Mouse (Mus musculus): ENCODE results near the gene Pir. TPM values are rescaled to one million over a fixed set of nuclear protein-coding genes. Genes with fewer than 3 reads are reported as not detected.
A peak's percentile ranks its signal among the peaks of the same experiment; 100 is the strongest.

Gene Pir
- polyA plus RNA-seq, 1 experiment from 2014 or later: 7.3 TPM

DNA sequence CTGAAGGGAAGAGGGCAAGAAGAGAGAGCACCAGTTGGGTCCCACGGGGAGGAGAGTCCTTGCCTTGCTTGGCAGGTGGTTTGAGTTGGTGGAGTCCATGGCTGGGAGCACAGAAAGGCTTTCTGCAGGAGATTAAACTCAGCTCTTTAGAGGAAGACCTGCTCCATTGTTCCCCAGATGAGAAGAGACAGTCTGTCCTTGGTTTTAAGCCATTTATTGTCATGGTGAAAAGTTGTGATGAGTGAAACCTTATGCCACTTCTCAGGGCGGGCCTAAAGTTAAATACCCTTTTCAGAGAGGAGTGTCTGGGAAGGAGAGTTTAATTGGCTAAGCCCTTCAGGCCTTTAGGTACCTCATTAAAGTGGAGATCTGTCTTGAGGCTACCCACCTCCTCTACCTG is 6.9 kb upstream of the Pir start:
- no peaks in the 10 kb centered on the region for H3K27me3 ChIP-seq (ENCODE audit: control insufficient read depth, insufficient read depth, low read length)
- H3K36me3 ChIP-seq (replicated peaks; ENCODE audit: control insufficient read depth, insufficient read depth, low read depth, low read length): no peaks in the 10 kb centered on the region
- no peak overlapping the region for H3K4me2 ChIP-seq (ENCODE audit: low read depth, low read length)
- H3K4me1 ChIP-seq (ENCODE audit: control insufficient read depth, insufficient read depth, low read length): no peaks in the 10 kb centered on the region
- 49% methylated on average over 2 of the region's 2 CpGs for WGBS
- H3K4me3 ChIP-seq (ENCODE audit: low read depth, low read length): no peak overlapping the region
- no peaks in the 10 kb centered on the region for H3K9me3 ChIP-seq (replicated peaks; ENCODE audit: control insufficient read depth, low read length)
- DNase-seq (ENCODE audit: low spot score) (no peak), ATAC-seq (replicated peaks; ENCODE audit: insufficient number of reproducible peaks, low FRiP score, low TSS enrichment, low read depth) (no peak)
- no peak overlapping the region for H3K9ac ChIP-seq (replicated peaks; ENCODE audit: low read length)
- no peak overlapping the region for H3K27ac ChIP-seq (replicated peaks; ENCODE audit: low read depth, low read length)

DNA sequence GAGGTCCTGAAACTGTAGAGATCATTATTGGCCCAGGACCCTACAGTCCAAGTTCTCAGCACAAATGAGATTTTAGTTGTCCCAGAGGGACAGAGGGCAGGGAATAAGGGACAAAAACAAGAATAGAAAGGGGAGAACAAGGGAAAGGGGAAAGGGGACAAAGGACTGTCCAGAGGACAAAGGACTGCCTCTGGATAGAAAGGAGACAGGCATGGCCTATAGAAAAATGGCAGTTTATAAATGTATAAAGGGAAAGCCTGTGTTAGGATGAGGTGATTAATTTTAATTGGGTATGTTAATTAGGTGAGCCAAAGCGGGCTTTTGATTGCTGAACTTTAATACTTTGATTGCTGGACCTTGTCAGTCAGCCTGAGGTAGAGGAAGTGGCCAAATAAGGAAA is 4.3 kb upstream of the Pir start:
- no peak for DNase-seq (ENCODE audit: low spot score)
- Histone ChIP-seq H3K4me3 (ENCODE audit: low read depth, low read length) (no peak overlapping the region), H3K36me3 (replicated peaks; ENCODE audit: control insufficient read depth, insufficient read depth, low read depth, low read length) (no peaks in the 10 kb centered on the region), H3K9me3 (replicated peaks; ENCODE audit: control insufficient read depth, low read length) (no peaks in the 10 kb centered on the region), H3K4me2 (ENCODE audit: low read depth, low read length) (no peak overlapping the region), H3K4me1 (ENCODE audit: control insufficient read depth, insufficient read depth, low read length) (no peaks in the 10 kb centered on the region), H3K27me3 (ENCODE audit: control insufficient read depth, insufficient read depth, low read length) (no peaks in the 10 kb centered on the region), H3K9ac (replicated peaks; ENCODE audit: low read length) (no peak overlapping the region), H3K27ac (replicated peaks; ENCODE audit: low read depth, low read length) (no peak overlapping the region)
- no peak for ATAC-seq (replicated peaks; ENCODE audit: insufficient number of reproducible peaks, low FRiP score, low TSS enrichment, low read depth)
- 53% methylated on average over 1 of the region's 1 CpGs for WGBS

DNA sequence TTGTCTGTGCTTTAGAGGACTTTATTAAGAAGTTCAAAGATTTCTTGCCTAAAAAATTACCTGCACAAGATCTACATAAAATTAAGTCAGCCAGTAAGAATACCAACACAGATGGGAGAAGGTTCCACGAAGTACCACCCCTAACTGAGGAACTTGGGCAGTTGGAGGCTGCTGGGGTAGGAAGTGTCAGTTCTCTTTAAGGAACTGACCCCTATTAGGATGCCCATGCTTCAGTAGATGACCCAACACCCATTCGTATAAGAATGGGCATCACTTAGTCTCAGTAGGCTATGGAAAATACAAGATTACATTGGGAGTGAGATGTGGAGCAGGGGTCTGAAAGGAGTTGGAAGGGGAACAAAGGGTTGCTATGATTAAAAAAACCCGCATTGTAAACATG is 1.4 kb downstream of the Pir start:
- no peak overlapping the region for H3K4me3 ChIP-seq (ENCODE audit: low read depth, low read length)
- H3K9me3 ChIP-seq (replicated peaks; ENCODE audit: control insufficient read depth, low read length): no peaks in the 10 kb centered on the region
- no peaks in the 10 kb centered on the region for H3K27me3 ChIP-seq (ENCODE audit: control insufficient read depth, insufficient read depth, low read length)
- H3K9ac ChIP-seq (replicated peaks; ENCODE audit: low read length): no peak overlapping the region
- ATAC-seq (replicated peaks; ENCODE audit: insufficient number of reproducible peaks, low FRiP score, low TSS enrichment, low read depth): no peak
- WGBS: 87% methylated on average over 3 of the region's 3 CpGs
- no peak for DNase-seq (ENCODE audit: low spot score)
- no peaks in the 10 kb centered on the region for H3K36me3 ChIP-seq (replicated peaks; ENCODE audit: control insufficient read depth, insufficient read depth, low read depth, low read length)
- H3K4me1 ChIP-seq (ENCODE audit: control insufficient read depth, insufficient read depth, low read length): no peaks in the 10 kb centered on the region
- H3K4me2 ChIP-seq (ENCODE audit: low read depth, low read length): no peak overlapping the region
- H3K27ac ChIP-seq (replicated peaks; ENCODE audit: low read depth, low read length): no peak overlapping the region

DNA sequence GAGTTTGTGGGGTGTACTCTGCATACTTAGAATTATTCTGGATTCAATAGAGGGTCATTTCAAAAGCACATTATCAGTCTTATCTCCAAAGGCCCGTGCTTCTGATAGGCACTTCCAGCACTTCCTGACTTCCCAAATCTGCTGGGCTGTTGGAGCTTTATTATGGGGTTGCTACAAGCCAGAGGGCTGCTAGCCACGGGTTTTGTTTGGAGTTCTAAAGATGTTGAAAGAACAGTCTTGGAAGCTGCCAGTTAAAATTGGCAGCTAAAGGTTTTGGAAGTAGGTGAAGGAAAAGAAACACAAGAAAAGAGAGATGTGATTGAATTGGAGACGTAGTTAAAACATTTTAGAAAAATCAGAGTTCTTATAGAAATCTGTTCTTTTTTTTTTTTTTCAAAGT is 6.4 kb downstream of the Pir start:
- no peak for DNase-seq (ENCODE audit: low spot score)
- no peaks in the 10 kb centered on the region for H3K27me3 ChIP-seq (ENCODE audit: control insufficient read depth, insufficient read depth, low read length)
- no peak overlapping the region for H3K27ac ChIP-seq (replicated peaks; ENCODE audit: low read depth, low read length)
- WGBS: 73% methylated on average over 3 of the region's 3 CpGs
- no peaks in the 10 kb centered on the region for H3K36me3 ChIP-seq (replicated peaks; ENCODE audit: control insufficient read depth, insufficient read depth, low read depth, low read length)
- no peak overlapping the region for H3K9ac ChIP-seq (replicated peaks; ENCODE audit: low read length)
- no peaks in the 10 kb centered on the region for H3K9me3 ChIP-seq (replicated peaks; ENCODE audit: control insufficient read depth, low read length)
- no peak overlapping the region for H3K4me3 ChIP-seq (ENCODE audit: low read depth, low read length)
- H3K4me2 ChIP-seq (ENCODE audit: low read depth, low read length): no peak overlapping the region
- no peak for ATAC-seq (replicated peaks; ENCODE audit: insufficient number of reproducible peaks, low FRiP score, low TSS enrichment, low read depth)
- no peaks in the 10 kb centered on the region for H3K4me1 ChIP-seq (ENCODE audit: control insufficient read depth, insufficient read depth, low read length)

DNA sequence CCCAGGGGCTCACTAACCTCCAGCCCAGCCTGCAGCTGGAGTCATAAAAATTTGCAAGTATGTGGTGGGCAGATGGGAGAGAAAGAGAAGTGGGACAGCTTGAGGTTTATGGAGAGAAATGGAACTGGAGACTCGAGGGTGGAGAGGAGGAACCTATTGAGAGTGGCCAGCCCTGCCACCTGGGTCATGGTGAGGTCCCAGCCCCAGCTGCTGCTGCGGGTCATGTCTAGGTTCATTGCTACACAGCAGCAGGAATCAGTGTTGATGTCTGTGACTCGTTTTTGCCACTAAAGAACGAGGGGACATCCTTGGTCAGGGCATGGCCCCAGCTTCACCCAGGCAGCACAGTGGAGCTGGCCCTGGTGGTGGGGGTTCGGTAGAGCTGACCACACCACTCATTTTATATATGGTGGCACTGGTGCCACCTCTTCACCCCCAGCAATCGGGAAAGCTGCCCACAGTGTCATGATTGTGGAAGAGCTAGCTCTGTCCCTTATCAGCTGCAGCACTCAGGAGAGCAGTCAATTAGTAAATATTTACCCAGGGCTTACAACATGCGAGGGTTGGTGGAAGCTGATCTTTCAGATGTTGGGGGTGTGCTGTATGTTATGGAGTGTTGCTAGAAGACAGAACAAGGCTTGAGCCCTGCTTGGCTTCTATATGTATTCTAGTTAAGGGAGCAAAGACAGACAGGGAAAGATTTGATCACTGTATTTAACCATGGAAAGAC is 11.9 kb downstream of the Pir start:
- DNase-seq (ENCODE audit: low spot score) (no peak), ATAC-seq (replicated peaks; ENCODE audit: insufficient number of reproducible peaks, low FRiP score, low TSS enrichment, low read depth) (no peak)
- H3K4me2 ChIP-seq (ENCODE audit: low read depth, low read length): no peak overlapping the region
- no peaks in the 10 kb centered on the region for H3K27me3 ChIP-seq (ENCODE audit: control insufficient read depth, insufficient read depth, low read length)
- H3K4me3 ChIP-seq (ENCODE audit: low read depth, low read length): no peak overlapping the region
- no peaks in the 10 kb centered on the region for H3K9me3 ChIP-seq (replicated peaks; ENCODE audit: control insufficient read depth, low read length)
- no peaks in the 10 kb centered on the region for H3K4me1 ChIP-seq (ENCODE audit: control insufficient read depth, insufficient read depth, low read length)
- H3K27ac ChIP-seq (replicated peaks; ENCODE audit: low read depth, low read length): no peak overlapping the region
- H3K36me3 ChIP-seq (replicated peaks; ENCODE audit: control insufficient read depth, insufficient read depth, low read depth, low read length): no peaks in the 10 kb centered on the region
- WGBS: 74% methylated on average over 7 of the region's 7 CpGs
- no peak overlapping the region for H3K9ac ChIP-seq (replicated peaks; ENCODE audit: low read length)

DNA sequence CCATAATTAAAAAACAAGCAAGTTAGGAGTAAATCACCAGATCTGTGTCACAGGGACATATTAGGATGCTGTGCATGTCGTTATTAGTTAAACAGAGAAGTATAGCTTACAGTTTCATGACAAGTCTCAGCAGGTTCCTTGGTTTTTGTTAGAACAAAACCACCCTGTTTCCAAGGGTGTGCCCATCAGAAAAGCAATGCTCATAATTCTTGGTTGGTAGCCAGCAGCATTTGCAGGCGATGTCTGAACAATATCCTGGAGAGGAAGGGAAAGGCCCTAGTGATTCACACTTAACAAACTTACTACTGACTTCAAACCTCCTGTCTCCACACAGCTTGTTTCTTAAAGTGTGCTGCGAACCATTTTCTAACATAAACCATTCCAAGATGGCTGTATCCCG is 14.6 kb downstream of the Pir start:
- Histone ChIP-seq H3K9ac (replicated peaks; ENCODE audit: low read length) (no peak overlapping the region), H3K27ac (replicated peaks; ENCODE audit: low read depth, low read length) (no peak overlapping the region), H3K9me3 (replicated peaks; ENCODE audit: control insufficient read depth, low read length) (no peaks in the 10 kb centered on the region), H3K4me1 (ENCODE audit: control insufficient read depth, insufficient read depth, low read length) (no peaks in the 10 kb centered on the region), H3K36me3 (replicated peaks; ENCODE audit: control insufficient read depth, insufficient read depth, low read depth, low read length) (no peaks in the 10 kb centered on the region), H3K27me3 (ENCODE audit: control insufficient read depth, insufficient read depth, low read length) (no peaks in the 10 kb centered on the region), H3K4me3 (ENCODE audit: low read depth, low read length) (no peak overlapping the region), H3K4me2 (ENCODE audit: low read depth, low read length) (no peak overlapping the region)
- DNase-seq (ENCODE audit: low spot score): no peak
- WGBS: 83% methylated on average over 4 of the region's 4 CpGs
- no peak for ATAC-seq (replicated peaks; ENCODE audit: insufficient number of reproducible peaks, low FRiP score, low TSS enrichment, low read depth)

DNA sequence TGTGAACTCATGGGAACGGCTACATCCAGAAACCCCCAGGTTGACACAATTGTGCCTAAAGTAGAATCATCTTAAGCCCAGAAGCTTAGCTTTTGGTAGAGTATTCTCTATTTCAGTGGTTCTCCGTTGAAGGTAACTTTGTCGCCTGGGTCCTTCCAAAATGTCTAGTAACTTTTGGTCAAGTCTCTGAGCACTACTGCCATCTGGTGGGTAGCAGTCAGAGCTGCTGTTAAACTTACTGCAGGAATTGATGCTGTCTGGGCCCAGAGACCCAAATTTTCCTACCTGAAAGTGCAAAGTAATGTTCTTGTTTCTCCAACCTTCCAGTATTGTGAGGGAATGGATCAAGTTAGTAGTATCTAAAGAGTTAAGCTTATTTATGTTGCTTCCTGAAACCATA is 17.9 kb downstream of the Pir start:
- Histone ChIP-seq H3K27ac (replicated peaks; ENCODE audit: low read depth, low read length) (no peak overlapping the region), H3K9me3 (replicated peaks; ENCODE audit: control insufficient read depth, low read length) (no peaks in the 10 kb centered on the region), H3K4me3 (ENCODE audit: low read depth, low read length) (no peak overlapping the region), H3K9ac (replicated peaks; ENCODE audit: low read length) (no peak overlapping the region), H3K4me1 (ENCODE audit: control insufficient read depth, insufficient read depth, low read length) (no peaks in the 10 kb centered on the region), H3K27me3 (ENCODE audit: control insufficient read depth, insufficient read depth, low read length) (no peaks in the 10 kb centered on the region), H3K4me2 (ENCODE audit: low read depth, low read length) (no peak overlapping the region), H3K36me3 (replicated peaks; ENCODE audit: control insufficient read depth, insufficient read depth, low read depth, low read length) (no peaks in the 10 kb centered on the region)
- ATAC-seq (replicated peaks; ENCODE audit: insufficient number of reproducible peaks, low FRiP score, low TSS enrichment, low read depth): no peak
- peak; percentile 16 for DNase-seq (ENCODE audit: low spot score)
- WGBS: 63% methylated on average over 3 of the region's 3 CpGs

DNA sequence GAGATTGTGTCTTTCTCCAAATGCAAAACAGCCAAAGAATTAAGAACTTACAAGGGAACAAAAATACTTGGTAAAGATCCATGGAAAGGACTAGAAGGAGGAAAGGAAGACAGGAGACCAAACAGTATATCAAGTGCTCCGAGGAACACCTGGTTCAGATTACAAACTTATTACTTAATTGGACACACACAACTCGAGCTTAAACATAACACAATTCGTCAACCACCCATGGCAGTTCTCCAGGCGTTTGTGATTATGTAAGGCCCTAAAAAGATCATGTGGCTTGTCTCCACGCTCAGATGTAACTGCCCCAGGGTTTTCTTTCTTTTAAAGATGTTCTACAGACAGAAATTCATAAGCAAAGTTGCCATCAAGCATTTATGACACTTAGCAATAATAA is 22.0 kb downstream of the Pir start:
- H3K4me2 ChIP-seq (ENCODE audit: low read depth, low read length): no peak overlapping the region
- ATAC-seq (replicated peaks; ENCODE audit: insufficient number of reproducible peaks, low FRiP score, low TSS enrichment, low read depth) (no peak), DNase-seq (ENCODE audit: low spot score) (peak; percentile 70)
- no peaks in the 10 kb centered on the region for H3K27me3 ChIP-seq (ENCODE audit: control insufficient read depth, insufficient read depth, low read length)
- no peaks in the 10 kb centered on the region for H3K36me3 ChIP-seq (replicated peaks; ENCODE audit: control insufficient read depth, insufficient read depth, low read depth, low read length)
- no peaks in the 10 kb centered on the region for H3K9me3 ChIP-seq (replicated peaks; ENCODE audit: control insufficient read depth, low read length)
- H3K9ac ChIP-seq (replicated peaks; ENCODE audit: low read length): no peak overlapping the region
- WGBS: 35% methylated on average over 5 of the region's 5 CpGs
- H3K4me3 ChIP-seq (ENCODE audit: low read depth, low read length): no peak overlapping the region
- no peak overlapping the region for H3K27ac ChIP-seq (replicated peaks; ENCODE audit: low read depth, low read length)
- no peaks in the 10 kb centered on the region for H3K4me1 ChIP-seq (ENCODE audit: control insufficient read depth, insufficient read depth, low read length)
